Mouse (Mus musculus): ENCODE measurements at regions not wholly inside any gene's neighbourhood (a gene's known extent, or its start where the extent isn't known, plus 50 kb on each side); places are given as distances from the start of the nearest gene placed in this dataset.
"Not testable (repeated sequence)": the region's sequence is repeated elsewhere in the genome, so short reads cannot be mapped to it uniquely, and the experiment has no call there.

DNA sequence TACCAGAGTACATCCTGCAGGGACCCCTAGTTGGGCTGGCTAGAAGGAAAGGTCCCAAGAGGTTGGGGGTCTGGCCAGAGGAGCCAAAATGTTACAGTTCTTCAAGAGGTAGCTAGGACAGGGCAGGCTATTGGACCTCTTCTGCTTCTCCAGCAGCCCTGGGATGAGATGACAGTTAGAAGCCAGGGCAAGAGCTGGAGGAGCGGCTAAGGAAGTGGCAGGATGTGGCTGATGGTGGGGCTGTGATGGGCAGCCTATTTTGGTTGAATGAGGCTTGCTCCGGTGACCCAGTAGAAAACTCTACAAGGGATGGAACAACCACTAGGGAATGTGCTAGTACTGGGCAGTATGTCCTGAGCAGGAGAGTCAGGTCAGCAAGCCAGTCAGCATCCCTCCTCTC is 82.8 kb downstream of the Ddx11 start:
- DNase-seq (ENCODE audit: low read depth, low spot score): no peak

DNA sequence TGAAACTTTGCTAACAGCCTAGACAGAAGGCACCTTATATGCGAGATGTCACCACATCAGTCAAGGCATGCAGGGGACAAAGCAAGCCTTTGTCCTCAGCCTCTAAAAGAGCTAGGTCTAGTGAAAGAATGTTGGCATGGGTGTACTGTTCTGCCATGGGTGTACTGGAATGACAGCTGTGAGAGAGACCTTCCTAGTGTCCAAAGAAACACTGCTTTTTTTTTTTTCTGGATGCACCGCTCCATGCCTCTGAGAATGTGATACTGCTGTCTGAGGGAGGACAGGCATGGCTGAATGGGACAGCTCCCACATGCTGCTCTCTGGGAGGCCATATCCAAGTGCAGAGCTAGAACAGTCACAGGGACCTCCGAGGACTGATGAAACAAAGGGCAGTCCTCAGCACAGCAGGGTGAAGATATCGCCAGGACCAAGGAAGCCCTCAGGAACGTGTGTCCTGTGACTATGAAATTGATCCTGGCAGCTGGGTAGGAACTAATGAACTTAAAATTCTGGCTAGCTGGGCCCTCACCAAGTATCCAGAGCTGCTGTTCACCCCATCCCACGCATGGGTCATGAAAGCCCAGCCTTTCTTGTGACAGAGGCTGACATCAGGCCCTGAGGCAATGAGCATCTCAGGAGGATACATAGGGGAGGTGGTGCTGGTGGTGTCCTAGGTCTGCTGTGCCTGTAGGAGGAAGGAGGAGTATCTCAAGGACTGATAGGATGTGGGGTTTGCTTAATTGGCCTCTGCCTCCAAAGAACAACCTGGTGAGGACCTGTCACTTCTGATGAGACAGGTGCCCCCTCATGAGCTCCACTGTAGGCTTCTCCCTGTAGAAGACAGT is 84.6 kb downstream of the Ddx11 start:
- not testable (repeated sequence) for DNase-seq (ENCODE audit: low read depth, low spot score)

DNA sequence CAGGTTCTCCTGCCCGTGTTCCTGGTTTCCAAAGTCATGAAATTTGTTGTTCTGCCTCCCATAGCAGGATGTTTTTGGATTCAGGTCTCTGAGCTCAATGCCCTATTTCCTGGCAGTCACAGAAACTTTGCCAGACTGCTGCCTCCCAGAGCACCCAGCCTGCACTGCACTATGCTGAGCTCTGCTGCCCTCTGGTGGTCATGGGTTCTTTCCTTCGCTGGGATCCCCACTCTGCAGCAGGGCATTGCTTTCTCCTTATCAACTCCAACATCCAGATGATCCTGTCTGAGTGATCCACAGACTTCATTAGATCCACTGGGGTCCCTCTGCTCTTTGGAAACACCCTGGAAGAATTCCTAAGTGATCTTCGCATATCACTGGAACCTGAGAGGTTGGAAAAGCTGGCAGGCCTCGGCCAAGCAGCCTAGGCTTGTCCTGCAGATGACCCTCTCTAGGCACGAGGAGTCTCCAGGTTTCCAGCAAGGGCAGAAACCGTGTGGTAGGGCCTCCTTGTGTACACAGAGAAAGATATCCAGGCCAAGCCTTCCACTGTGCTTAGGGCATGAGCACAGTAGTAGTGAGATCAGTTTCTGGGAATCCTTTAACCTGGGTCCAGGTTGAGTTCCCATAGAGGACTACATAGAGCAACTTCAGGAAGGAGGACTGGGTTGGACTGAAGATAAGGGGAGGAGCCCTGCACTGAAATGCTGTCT is 85.6 kb downstream of the Ddx11 start:
- not testable (repeated sequence) for DNase-seq (ENCODE audit: low read depth, low spot score)

DNA sequence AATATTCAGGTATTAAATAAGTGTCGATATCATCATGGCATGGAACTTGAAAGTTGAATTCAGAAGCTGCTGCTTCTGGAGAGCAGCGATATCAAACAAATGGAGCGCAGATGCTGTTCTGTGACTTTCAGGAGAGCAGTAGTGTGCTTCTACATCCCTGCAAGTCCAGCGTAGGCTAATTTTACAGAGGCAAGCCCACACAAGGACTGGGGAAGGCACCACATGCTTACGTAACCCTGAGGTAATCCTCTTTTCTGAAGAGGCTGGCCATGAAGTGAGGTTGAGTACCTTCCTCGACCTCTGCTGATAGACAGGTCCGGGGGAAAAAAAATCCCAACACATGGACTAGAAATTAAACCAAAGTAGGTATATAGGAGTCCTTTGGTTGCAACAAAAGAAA is 88.2 kb downstream of the Ddx11 start:
- DNase-seq (ENCODE audit: low read depth, low spot score): no peak

DNA sequence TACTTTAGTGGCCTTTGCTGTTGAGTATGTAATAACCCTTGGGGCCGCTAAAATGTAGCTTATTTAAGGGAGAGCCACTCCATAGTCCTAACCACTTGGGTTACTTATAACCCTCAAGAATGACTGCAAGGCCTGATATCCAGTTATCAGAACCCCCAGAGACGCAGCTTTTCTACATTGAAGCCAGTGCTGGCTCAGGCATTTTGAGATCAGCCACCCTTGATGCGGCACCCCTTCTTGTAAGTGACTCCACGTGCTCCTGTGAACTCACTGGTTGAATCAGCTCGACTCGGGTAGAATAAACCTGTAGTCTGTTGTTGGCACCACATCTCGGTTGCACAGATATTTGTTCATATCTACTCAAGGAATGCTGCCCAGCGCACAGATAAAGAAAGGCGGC is 89.3 kb downstream of the Ddx11 start:
- DNase-seq (ENCODE audit: low read depth, low spot score): no peak

DNA sequence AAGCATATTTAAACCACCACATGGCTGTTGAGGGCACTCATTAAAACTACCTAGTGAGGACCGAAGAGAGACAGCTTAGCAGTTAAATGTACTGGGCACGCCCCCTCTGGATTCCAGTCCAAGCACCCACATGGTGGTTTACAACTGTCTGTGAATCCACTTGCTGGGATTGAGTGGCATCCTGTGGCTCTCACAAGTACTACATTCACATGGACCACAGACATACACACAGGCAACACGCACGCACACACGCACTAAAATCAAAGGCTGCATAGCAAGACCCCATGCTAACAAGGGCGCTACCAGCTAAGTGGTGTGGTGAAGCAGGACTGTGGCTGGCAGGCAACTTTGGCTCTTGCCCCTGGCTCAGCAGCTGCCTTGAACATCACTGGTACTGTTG is 95.0 kb downstream of the Ddx11 start:
- no peak for DNase-seq (ENCODE audit: low read depth, low spot score)

DNA sequence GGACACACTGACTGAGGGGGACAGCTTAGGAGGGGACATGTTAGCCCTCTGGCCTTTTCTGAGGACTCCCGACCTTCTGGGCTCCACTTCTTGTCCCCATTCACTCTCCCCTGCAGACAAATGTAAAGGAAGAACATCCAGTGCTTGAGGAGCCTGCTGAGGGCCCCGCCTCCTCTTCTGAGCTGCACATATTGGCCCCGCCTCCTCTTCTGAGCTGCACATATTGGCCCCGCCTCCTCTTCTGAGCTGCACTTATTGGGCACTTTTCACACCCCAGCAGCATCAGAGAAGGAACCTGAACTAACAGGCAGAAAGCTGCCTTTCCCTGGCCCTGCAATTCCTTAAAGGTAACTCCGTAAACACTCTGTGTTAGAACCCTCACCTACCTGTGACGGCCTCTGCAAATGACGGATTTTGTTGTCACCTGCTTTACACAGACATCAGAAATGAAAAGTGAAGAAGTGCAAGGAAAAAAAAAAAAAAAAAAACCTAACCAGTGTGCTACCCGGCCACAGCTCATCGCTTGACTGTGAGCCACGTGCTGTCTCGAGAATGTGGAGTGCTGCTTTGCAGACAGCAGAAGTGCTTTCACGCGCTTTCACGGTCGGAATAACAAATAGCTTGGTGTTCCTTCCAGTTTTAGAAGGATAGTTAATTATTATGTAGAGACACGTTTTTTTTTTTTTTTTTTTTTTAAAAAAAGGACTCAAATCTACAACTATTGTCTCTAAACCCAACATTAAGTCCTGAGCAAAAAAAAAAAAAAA is 96.5 kb downstream of the Ddx11 start:
- no peak for DNase-seq (ENCODE audit: low read depth, low spot score)

DNA sequence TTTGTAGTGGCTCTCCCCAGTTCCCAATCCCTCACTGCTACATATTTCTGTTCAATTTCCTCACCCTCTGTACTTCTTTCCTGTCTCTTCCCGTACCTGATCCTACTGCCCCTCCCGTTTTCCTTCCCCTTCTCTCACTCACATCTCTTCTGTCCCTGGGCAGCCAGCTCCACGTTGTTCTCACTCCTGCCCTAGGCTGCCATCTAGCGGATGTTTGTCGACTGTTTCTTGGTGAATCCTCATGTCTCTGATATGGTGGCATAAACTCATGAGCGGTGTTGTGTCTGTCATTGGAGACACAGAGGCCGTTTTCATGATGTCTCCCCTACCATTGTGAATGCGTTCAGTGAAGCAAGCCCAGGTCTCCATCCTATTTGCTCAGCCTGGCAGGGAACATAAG is 97.9 kb downstream of the Ddx11 start:
- peak; percentile 90 for DNase-seq (ENCODE audit: low read depth, low spot score)

DNA sequence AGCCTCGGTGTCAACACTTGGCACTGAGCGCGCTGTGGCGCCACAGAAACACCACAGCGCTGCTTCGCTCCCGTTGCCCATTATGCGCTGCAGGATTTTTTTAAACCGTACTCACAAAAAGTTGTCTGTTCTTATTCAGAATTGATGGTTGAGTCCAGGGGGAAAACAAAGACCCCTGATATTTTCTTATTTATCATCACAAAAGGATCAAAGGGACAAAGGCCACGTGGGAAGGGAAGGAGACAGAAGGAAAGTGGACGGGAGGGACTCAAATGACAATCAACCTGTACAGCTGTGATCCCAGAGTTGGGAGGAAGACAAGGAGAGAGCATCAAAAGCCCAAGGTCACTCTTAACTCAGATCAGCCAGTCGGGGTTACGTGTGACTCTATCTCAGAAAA is 100.4 kb downstream of the Ddx11 start:
- DNase-seq (ENCODE audit: low read depth, low spot score): no peak

DNA sequence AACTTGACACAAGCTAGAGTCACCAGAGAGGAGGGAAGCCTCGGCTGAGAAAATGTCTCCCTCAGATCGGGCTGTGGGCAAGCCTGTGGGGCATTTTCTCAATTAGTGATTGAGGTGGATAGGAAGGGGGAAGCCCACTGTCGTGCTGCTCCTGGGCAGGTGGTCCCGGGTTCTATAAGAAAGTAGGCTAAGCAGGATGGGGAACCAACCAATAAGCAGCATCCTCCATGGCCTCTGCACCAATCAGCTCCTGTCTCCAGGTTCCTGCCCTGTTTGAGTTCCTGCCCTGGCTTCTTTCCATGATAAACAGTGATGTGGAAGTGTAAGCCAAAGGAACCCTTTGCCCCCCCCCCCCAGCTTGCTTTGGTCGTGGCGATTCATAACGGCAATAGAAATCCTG is 100.9 kb downstream of the Ddx11 start:
- no peak for DNase-seq (ENCODE audit: low read depth, low spot score)

DNA sequence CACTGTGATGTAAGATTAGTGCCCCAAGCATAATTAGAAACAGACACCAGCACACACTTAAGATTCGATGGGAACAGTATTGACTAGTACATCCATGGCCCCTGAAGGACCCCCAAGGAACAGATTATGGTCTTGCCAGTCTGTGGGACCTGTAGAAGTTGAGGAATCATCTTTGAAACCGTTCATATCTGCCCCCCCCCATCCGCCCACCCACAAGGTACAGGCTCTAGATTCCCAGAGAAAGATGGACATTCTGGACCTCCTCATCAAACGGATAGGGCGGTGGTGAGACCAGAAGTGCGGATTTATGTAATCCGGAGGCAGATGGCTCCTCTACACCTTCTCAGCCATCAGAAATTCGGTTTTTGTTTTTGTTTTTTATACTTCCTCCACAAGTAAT is 109.1 kb downstream of the Ddx11 start:
- DNase-seq (ENCODE audit: low read depth, low spot score): no peak

DNA sequence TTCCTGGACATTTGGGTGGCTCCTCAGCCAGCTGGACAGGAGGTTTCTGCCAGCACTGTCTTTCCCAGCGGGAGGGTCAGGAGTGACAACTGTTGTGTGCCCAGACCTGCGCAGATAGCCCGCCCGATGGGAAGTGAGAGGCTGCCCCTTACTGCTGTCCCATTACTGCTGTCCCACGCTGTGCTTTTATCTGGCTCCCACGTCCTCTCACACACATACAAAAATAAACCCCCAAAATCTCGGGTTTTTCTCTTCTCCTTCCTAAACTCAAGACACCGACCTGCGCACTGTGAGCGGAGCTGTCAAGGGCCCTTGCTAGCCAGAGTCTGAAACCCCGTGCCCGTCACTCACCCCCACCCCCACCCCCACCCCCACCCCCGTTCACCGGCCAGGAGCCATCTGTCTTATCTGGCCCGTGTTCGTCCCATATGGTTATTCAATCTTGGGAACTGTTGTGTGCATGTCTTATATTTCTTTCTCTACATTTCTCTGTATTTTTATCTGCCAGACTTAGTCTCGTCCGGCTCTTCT is 109.6 kb downstream of the Ddx11 start:
- no peak for DNase-seq (ENCODE audit: low read depth, low spot score)

DNA sequence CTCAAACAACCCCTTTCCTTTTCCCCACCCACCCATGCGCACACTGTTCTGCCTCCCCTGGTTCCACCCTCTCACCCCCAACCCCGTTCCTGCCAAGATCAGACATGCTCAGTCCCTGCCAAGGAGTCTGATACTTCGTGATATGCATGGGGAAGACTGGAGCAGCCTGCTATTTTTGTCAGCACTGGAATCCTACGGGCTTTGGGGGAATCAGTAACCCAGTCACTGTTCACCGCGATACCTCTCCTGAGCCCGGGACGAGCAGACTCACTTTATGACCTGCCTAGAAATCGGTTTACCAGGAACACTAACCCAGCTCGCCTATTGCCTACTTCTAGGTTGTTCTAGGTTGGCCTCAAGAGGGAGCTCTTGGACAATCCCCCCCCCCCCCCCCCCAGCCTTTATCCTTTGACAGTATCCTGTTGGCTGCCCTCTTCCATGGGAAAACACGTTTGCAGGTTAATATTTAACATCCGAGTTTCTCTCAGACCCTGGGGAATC is 110.2 kb downstream of the Ddx11 start:
- DNase-seq (ENCODE audit: low read depth, low spot score): peak; percentile 11

DNA sequence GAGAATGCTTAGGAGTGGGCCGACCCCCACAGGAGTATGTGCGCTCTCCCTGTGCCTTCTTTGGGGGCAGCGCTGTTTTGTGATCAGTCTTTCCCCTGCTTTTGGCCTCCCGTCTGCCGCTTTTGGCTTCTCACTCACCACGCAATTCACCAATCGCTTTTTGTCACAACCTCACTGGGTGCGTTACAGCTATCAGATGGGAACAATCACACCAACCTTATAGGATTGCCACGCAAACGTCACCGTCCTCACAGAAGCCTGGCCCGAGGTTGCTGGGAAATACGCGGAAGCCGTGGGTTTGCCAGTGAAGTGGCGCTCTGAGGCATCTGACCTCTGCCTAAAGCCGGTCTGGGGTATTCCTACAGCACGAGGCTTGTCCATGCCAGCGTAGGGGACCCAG is 111.1 kb downstream of the Ddx11 start:
- no peak for DNase-seq (ENCODE audit: low read depth, low spot score)

DNA sequence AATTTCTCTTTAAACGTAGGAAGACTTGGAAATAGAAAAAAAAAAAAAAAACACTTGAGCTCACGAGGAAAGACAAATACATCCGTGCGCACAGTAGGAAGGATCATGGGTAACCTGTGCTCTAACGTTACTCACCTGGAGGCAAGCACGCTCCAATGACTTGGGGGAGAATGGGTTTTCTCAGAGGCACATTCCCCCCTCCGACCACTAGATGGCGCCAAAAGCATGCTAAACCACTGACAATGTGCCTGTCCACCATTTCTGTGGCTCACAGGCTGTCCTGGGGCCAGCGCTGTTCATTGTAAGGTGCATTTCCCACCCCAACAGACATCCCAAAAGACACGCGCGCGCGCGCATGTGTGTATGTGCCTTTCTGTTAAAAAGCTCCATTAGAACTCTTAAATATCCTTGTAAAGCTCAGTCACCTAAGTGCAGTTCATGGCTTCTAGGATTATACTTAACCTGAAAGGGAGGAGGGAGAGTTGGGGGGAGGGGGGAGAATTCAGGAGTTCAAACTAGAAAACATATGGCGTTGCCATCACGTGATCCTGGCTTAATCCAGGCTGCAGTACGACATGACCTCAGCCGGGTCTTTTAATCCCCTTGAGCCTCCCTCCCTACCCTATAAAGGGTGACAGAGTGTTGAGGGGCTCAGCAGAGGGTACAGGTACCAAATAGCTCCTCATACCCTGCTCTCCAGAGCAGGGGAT is 111.9 kb downstream of the Ddx11 start:
- peak; percentile 90 for DNase-seq (ENCODE audit: low read depth, low spot score)

DNA sequence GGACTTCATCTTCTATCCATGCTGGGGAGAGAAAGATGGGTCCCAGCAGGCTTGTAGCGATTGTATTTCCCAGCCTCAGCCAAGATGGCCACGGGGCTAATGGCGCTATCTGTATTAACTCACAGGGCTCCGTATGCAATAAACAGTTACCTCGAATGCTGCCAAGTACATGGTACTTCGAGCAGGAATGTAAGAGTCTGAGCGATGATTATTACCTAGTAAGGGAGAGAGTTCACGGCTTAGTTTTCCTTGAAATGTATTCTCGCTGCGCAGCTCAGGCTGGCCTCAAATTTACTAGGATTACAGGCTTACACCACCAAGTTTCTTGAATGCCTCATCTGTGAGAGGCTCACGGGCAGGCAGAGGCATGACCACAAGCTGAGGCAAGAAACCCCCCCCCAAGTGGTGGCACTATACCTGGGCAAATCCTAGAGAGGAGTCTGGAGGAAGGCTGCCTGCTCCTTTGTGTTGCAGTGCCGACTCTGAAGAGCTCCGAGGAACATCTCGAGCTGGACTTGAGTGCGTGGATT is 112.6 kb downstream of the Ddx11 start:
- DNase-seq (ENCODE audit: low read depth, low spot score): no peak

DNA sequence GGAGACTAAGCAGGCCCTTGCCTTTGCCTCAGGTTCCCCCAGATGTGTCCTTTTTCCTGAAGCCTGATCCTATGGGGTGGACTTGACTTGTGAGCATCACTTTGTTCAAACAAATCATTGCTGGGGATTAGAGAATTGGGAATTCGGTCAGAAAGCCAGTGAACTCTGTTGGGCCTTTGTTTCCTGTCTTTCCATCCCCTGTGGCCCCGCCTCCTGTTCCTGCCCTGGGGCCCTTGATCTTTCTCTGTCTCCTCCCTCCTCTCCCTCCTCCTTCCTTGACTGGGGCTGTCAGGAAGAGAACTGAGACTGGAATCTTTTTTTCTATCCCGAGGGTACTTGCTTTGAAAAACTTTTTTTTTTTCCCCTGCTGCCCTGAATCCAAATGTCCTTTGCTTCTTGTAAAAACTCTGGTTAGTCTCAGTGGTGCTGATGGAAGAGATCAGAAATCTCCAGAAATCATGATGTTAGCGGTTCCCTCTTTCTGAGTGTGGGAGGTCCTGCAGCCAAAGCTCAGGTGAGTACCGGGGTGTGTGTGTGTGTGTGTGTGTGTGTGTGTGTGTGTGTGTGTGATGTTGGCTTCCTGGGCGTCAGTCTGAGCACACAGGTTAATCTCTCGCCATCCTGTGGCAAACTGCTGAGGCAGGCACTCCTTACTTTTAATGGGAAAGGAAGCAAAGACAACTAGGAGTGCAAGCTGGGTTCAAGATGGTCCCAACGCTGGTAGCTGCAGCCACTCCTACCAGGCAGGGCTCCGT is 118.7 kb downstream of the Ddx11 start:
- peak; percentile 79 for DNase-seq (ENCODE audit: low read depth, low spot score)

DNA sequence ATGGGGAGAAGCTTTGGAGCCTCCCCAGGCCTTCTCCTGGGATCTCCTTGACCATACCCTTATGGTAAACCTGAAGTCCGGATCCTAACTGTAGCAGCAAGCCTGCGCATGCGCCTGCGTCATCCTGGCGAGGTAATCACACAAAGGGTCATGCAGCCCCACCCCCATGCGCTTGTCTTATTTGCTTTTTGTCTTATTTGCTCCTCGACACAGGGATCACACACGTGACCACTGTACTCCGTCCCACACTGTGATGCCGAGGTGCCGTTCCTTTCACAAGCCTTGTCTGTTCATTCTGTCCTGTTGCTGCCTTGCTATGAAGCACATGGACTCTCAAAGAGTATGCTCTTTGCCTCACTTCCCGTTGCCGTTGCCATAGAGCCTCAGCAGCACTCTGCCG is 120.9 kb downstream of the Ddx11 start:
- no peak for DNase-seq (ENCODE audit: low read depth, low spot score)

DNA sequence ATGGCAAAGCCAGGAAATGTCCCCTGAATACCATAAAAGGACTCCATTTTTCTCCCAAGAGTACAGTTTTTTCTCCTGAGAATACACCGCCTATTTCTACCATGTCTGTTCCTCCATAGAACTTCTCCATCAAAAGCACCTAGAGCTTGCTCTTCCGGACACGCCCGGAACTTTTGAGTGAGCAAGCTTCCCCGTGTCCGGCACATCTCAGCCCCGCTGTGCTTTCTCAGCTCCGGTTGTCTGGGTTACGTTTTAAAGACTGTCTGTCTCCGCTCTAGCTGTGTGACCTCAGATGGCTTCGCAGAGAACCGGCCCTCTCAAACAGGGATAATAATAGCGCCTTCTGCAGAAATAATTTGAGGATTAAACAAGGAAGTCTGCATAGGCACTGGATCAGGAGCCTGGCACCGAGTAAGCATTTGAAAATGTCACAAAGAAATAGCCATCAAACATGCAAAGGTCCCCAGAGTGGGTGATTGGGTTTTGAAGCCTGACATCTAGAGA is 122.8 kb downstream of the Ddx11 start:
- no peak for DNase-seq (ENCODE audit: low read depth, low spot score)

DNA sequence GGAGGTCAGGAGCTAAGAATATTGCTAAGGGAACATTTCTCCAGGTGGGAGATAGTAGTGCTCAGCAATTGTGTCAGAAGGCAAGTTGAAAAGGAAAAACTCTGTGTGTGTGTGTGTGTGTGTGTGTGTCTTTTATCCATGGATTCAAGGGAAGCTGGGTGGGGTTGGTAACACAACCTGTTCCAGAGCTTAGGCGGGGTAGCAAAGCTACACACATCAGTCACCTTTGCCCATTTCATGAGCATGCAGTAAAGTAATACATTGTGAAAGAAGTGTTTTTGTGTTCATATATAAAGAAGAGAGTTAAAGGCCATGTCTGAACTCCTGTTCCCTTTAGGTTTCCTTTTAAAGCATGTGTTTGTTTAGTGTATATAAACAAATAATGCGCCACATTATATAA is 128.2 kb downstream of the Ddx11 start:
- no peak for DNase-seq (ENCODE audit: low read depth, low spot score)

All from 3T3-L1 (cell line).